Mouse (Mus musculus): Measurements from ENCODE around the gene Ggn.
"Not testable (repeated sequence)": the region's sequence is repeated elsewhere in the genome, so short reads cannot be mapped to it uniquely, and the experiment has no call there.

GRCm38 (mm10) chr7:29211013-29211412, 41.0 kb downstream of the Ggn start:
- not testable (repeated sequence) for TF ChIP-seq CTCF (IDR thresholded peaks at IDR 0.05; ENCODE audit: borderline replicate concordance, insufficient read depth, low read depth, low read length); POLR2A (IDR thresholded peaks at IDR 0.05; ENCODE audit: borderline replicate concordance, insufficient read depth, low read length)
